Mouse (Mus musculus) retina, postnatal 7 days (tissue): ENCODE measurements around the gene Ostf1.

ENCODE experiments used
- DNase-seq: peaks from one replicate; pipeline ENCODE4 v3.0.0-alpha.2; 2012; ENCODE audit warnings: low read depth, low spot score

The Ostf1 gene

DNA sequence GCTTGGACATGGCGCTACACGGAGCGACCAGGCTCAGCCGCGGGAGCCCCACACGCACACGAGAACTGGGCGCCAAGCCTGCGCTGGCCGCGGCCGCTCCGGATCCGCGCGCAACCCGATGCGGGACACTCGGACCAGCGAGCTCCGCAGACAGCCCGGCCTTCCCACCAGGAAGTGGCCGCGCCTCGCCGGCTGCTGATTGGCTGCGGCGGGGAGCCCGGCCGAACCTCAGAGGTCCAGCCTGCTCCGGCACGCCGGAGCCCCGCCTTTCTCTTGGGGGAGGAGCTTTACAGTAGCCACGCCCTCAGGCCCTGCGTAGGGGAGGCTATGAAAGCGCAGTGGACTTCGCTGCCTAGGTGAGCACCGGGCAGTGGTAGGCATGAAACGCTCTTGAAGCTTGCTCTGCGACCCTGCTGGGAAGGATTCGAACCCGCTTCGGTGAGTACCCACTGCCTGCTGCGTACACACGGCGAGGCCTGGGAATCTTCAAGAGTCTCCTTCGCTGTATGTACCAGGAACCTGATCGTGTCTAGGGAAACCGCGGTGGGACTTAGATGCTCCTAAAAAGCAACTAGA lies at the start of gene Ostf1, which contains the start of gene Nmrk1:
Ostf1 (minus strand) TSS at position 180 of the 576 bp plus-strand sequence.
Nmrk1 (plus strand) TSS at position 307 of the 576 bp plus-strand sequence.
- peak; percentile 87 for DNase-seq

DNA sequence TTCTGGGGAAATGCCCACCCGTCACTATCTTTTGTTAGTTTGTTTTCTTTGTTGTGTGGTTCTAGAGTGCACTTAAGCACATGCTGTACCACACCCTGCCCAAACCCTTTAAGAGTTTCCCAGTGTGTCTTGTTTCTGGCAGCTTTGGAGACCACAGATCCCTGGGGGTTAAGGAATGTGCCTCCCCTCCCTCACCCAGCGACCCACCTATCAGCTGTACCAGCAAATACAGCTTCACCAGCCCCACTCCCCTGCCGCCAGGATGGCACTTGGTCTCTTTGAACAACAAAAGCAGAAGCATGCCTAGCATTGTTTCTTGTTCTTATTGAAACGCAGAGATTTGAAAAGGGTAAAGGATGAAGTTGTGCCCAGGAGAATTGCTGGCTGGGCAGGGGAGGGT lies 41.5 kb upstream of the Ostf1 start:
- DNase-seq = no peak

DNA sequence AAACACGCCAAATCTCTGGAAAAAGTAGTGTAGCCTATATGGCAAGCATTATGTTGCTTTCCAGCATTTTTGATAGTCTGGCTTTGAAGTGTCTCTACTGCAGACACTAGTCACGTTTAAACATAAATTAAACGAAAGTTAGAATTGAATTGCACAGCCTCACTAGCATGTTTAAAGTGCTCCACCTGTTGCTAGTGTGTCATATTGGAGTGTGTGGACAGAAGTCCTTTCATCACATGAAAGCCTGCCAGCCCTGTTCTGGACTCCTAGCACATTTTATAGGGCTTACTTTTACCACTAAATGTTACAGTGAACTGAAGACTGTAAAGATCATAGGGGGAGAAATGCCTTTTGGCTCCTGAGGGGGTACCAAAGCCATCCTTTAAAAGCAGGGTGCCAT lies 40.9 kb upstream of the Ostf1 start:
- DNase-seq = no peak

DNA sequence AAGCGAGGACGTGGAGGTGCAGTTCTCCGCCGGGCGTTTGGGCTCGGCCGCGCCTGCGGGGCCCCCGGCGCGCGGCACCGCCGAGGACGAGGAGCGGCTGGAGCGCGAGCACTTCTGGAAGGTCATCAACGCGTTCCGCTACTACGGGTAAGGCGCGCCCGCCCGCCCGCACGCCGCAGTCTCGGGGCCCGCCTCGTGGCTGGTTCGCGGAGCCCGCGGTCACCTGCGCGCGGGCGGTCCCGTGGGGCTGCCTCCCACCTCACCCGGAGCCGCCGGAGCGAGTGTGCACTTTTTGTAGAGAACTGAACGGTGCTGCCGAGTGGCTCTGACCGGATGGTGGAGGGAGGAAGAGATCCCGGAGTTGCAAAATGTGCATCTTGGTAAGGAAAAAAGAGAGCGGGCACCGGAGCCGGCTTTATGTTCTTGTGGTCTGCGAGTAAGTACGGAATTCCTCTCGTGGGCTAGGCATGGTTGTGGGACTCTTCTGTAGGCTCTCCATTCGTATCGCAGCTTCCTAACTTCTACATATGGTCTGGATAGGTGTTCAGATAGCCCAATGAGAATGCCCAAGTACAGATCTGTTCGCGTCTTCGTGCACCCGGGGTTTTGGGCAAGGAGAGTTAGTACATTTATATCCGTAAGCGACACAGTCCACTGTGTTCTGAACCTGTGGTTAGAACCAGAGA lies 39.6 kb upstream of the Ostf1 start:
- peak; percentile 17 for DNase-seq

DNA sequence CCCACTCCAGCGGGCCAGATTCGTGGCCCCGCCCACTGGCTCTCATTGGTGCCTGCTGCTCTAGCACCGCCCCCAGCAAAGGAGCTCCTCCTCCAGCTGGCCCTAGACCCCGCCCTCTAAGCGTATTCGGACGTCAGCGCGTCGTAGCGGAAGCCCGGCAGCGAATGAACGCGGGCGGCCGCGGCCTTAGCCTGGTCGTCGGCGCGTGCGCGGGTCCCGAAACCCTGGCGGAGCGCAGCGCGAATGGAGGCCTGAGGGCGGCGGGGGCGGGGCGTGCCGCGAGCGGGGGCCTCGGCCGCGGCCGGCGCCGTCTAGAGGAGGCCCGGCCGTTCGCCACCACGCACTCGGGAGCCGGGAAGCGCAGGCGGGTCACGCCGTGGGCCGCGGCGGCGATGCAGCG lies 39.0 kb upstream of the Ostf1 start, which contains the start of gene Carnmt1:
Carnmt1 (plus strand) TSS at position 157 of the 400 bp plus-strand sequence.
- DNase-seq = peak; percentile 97

DNA sequence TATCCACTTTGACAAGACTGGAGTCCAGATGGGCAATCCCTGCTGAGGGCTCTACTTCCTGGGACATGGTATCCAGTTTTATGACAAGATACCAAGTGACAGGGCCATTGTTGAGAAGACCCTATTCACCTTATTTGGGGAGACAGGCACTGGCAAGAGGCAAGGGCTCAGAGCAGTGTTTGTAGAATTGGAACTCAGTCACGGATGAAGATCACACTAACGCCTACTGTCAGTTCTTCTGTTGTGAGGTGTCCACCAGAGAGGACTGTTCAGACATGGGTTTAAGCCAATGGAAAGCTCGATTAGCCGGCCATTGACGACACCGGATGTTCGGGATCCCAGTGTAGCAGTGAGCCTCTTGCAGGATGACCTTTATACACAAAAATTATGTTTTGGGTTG lies 37.9 kb upstream of the Ostf1 start:
- no peak for DNase-seq

DNA sequence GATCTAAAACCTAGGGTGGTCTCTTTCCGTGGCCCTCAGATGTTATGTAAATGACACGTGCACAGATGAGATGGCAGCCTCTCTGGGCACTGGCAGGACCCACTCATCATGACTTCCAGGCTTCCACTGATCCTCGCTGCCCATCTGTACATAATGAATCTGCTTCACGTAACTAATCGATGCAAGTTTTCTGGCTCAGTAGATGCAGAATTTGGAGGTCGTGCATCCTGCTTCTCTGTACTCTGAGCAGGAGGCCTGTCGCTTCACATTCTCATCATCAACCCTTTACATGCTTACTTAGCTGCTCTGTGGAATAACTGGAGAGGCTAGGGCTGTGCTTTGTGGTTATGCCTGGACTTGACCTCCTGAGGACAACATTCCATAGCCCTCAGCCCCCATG lies 35.3 kb upstream of the Ostf1 start:
- no peak for DNase-seq

DNA sequence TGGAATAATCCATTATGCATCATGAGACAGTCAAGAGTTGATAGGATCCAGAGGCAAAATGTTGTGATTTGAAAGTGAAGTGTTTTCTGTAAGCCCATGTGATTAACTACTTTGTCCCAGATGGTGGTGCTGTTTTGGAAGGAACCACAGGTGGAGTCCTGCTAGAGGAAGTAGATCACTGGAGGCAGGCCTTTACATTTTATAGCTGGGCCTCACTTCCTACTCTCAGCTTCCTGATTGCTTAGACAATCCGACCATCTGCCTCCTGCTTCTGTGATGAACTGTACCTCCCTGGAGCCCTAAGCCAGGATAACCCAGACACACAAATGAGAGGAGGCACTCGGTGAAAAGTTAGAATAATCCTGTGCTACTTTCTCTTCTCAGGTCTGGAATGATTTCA lies 32.3 kb upstream of the Ostf1 start:
- no peak for DNase-seq

DNA sequence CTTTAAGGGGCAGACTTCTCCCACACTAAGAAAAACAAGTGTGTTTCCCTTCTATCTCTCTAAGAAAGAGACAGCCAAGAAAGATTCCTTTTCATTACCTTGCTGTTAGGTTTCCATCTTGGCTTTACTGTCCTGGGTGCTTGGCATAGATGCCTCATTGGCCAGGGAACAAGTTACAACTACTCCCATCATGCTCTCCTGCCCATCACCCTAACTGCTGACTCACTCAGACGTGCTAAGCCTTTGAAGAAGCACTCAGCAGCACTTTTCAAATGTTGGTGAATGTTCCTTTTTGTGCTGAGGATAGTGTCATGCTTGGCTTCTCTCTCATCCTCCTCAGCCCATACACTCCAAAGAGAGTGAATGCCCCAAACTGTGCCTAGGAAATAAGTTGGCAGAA lies 30.1 kb upstream of the Ostf1 start:
- no peak for DNase-seq

DNA sequence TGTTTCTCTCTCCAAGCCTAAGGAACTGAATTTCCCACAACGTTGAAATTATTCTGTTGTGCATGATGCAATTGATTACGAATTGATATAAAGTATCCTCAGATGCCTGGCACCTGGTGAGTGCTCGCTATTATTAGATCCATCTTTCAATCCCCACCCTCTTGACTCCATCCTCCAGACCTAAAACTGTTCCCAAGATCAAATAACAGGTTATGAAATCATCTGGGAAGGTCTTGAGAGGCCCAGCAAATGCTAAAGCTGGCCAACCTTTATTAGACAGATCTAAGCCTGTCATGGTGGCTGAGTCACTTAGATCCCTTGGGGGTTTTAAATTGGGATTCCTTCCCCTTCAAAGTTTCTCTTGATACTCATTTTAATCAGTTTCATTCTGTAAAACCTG lies 28.8 kb upstream of the Ostf1 start:
- DNase-seq = no peak

DNA sequence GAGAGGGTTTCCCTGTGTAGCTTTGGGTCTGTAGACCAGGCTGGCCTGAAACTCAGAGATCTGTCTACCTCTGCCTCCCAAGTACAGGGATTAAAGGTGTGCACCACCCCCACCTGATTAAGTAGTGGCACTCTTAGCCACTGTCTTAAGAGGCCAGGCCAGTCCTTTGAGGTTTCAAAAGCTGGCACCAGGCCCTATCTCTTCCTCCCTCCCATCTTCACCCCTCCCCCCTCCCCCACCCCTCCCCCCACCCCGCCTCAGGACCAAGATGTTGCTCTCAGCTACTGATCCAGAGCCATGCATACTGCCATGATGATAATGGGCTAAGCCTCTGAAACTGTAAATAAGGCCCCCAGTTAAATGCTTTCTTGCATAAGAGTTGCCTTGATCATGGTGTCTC lies 27.7 kb upstream of the Ostf1 start:
- no peak for DNase-seq

DNA sequence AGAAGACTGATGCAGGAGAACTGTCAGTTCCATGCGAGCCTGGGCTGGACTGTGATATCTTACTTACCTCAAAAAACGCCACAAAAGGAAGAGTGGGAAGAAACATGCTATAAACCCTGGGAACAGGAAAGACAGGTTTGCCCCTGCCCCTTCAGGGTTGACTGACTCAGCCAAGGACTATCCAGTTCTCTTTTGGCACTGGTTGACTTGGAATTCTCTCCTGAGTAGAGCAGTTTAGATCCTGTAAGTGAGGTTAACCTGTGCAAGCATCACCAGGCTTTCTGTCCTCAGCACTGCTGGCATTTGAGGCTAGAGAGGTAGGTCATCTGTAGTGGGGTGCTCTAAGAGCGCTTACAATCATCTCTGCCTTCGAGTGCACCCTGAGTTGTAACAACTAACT lies 26.9 kb upstream of the Ostf1 start:
- DNase-seq = no peak

DNA sequence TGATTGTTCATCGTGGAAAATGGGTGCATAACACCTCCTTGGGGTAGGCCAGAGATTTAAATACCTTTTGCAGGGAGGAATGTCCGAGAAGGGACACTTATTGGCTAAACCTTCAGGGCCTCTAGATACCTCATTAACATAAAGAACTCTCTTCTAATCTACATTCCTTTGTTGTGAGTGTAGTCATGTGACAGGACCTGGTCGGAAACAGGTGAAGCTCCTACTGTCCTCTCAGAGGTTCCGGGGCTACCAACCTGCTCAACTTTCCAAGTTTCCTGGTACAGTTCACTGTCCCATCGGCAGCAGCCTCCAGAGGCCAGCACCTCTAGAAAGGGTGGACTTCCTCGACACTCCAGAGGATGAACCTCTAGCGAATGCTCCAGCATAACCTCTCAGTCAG lies 24.4 kb upstream of the Ostf1 start:
- DNase-seq = no peak

DNA sequence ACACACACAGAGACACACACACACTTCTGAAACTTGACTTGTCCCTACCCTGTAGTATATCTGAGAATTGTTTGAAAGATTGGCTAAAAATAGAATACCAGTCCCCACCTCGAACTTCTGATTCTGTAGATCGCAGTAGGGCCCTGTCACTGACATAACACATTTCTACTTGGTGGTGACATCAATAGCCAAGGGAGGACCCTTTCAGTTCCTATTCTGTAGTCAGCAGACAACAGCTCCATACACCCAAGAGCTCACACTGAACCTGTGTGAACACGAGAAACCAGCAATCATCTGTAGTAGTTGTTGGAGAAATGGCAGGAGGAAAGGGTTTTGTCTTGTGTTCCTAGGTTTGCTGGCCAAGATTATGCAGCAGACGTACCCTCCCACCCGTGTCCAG lies 23.4 kb upstream of the Ostf1 start:
- DNase-seq = no peak

DNA sequence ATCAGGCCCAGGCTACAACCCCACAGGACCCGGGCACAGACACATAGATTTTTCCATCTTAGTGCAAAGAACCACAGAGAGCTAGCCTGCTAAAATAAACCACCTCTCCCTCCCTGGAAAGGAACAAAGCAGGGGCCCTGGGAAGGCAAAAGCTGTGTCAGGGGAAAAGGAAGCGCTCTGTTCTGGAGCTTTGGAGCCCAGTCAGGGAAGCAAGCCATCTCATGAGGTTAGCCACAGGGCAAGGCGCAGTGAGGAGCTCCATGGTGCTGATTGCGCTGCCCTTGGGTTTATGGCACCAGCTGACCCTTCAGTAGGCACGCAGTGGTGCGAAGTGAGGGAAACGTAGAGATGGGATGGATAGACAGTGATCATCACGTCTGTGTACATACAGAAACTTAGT lies 22.7 kb upstream of the Ostf1 start:
- DNase-seq = no peak

DNA sequence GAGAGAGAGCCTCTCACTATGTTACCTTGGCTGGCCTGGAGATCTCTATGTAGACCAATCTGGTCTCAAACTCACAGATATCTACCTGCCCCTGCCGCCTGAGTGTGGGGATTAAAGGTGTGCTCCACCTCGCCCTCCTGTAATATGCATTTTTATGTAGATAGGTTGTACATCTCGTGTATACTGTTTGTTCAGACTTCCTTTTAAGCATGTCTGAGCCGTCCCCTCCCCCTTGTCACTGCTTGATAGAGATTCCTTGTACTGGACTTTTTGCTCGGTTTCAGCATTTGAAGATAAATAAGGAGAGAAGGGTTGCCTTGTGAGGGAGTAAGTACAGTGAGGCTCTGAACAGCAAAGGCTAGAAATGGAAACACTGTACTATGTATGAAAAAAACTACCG lies 21.4 kb upstream of the Ostf1 start:
- DNase-seq = no peak

DNA sequence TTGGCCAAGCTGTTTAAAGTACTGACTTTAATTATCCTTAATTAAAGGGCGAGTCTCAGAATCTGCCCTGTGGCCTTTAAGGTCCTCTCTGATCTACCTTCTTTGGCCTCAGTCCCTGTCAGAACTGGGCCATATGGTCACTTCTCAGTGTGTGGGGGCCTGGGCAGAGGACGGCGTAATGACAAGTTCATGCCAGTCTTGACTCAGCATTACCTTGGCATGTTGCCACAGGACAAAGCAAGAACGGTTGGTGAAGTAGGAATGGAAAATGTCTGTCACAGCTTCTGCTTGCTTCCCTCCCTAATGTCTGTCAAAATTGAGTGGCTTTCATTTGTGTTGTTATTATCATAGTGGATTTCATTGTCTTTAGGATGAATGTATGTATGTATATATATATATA lies 21.0 kb upstream of the Ostf1 start:
- DNase-seq = no peak

DNA sequence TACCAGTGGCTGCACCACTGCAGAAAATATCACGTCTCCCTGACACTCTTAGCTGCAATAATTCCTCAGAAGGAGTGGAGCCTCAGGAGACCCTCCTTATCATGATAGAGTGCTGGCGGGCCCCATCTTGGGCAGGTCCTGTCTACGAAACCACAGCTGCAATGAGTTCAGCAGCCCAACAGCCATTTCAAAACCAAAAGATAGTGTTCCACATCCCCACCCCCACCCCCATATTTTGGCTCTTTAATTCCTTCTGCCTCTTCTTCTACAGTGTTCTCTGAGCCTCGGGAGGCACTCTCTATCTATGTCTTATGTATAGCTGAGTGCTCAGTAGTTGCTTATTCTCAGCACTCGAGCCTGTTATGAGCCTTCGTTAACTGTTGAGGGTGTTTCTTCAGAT lies 18.9 kb upstream of the Ostf1 start:
- DNase-seq = no peak

DNA sequence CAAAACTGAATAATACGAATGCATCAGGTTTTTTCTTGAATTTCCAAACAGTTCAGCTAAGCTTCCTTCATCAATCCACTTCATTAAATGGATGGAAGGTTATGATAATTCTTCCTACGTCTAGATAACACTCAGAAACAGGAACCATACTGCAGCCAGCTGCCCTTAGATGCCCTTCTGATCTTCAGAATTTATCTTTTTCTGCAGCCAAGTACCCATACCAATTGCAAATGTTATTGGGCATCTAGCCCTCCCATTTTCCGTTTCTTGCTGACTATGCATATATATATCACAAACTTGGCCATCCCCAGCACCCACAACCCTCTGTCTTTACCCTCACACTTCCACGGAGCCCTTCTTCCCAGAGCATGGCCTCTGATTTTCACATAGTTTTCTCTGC lies 18.3 kb upstream of the Ostf1 start:
- DNase-seq = no peak

DNA sequence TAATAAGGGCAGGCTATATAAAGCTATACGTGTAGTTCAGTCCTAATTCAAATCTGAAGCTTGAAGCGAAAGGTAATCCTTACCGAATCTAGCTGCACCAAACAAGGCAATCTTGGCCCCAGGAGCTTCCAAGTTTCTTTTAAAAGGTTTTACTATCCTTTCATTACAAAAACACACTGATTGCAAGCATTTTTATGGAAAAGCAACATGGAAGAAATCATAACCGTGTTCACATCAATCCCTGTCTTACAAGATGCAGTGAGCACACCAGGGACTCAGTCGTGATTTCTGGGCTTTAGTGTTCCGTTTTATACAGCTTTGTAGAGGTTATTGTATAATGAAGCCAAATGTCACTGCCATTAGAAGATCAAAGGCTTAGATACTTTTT lies 16.9 kb upstream of the Ostf1 start:
- no peak for DNase-seq

DNA sequence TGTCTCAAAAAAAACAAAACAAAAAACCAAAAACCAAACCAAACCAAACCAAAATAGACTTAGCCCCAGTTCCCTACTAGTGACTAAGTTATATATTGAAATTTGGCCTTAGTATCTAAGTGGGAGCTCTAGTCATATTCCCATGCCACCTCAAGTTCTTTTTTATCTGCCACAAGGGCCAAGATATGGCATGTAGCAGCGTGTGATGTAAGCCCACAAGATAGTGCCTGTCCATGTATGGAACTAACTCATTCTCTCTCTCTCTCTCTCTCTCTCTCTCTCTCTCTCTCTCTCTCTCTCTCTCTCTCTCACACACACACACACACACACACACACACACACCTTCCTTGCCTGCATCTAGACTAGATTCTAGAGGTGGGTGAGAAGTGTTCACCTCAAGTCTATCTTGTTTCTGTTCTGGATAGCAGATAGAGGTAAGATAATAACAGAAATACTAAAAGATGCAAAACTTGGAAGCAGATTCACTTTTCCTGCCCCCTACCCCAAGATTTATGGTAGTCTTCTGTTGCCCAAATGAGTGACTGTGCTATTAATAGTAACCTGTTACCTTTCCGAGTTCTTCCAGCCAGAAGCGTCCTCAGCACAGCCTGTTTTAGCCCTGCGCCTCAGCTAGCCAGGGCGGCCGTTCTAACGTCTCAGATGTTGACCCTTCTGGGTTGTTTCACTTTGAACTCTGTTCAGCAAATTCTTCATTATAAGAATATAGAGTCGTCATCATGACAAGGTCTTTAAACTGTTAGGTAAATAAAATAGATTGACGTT lies 16.3 kb upstream of the Ostf1 start:
- DNase-seq = no peak

DNA sequence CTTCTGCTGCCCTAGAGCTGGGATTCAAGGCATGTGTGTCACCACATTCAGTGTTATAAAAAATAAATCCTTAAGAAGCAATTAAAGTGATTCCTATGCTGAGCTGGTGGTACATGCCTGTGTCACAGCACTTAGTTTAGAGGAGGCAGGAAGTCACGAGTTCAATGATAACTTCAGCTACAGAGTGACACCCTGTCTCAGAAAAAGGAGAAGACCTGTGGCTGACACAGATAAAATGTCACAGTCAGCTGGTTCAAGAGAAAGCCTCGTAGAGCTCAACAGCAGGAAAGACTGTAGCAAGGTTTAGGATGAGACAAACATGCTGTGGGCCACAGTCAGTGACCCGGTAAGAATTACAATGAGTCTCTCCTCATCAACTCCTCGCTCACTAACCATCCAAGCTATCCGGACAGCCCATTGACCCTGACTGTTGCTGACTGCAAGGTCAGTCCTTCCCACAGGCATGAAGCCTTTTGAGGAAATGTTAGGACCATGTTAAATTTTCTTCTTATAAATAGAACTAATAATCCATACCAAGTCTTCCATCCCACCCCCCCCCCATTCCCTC lies 15.3 kb upstream of the Ostf1 start:
- no peak for DNase-seq

DNA sequence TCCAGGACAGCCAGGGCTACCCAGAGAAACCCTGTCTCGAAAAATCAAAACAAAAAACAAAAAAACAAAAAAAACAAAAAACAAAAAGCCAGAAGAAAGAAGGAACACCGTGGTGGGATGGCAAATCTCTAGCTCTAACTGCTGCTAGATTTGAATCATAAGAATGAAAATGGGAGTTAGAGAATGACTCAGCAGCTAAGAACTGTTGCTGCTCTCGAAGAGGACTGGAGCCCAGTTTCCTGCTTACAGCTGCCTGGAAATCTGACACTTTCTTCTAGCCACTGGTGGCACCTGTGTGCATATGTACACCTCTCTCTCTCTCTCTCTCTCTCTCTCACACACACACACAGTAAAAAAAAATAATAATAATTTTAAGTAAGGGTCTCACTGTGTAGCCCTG lies 14.8 kb upstream of the Ostf1 start:
- DNase-seq = no peak
